Mouse (Mus musculus): ENCODE data around the gene Ranbp17.

DNA sequence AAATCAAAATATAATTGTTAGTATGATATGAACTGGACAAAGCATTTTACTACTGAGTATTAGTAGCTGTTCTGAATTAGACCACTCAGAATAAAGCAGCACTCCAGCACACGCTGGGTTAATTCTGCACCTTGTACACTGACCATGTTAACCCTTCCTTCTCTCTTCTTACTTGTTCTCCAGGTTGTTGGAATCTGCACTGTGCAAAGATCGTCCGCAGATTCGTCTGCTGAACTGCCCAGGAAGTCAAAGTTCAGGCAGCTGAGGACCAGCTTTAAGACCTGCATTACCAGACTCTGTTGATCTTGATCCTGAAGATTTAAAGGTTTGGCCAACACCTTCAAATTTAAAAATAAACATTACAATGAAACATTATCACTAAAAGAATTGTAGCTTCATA lies 27.8 kb downstream of the Ranbp17 start:
- TF ChIP-seq EP300 (optimal IDR thresholded peaks at IDR 0.05) (no peak), CTCF (IDR thresholded peaks at IDR 0.05; ENCODE audit: low read depth) (no peak)

Measured in stomach, postnatal 0 days (tissue).